14 mouse cellular contexts compared by ENCODE assay signal in genomic region chr4:83189736-83190135, GRCm38 (mm10).
"Had no signal": no experiment of that assay in that cellular context is flagged by ENCODE, and none has a peak within 500 bp of the region (broad histone marks: within the 10 kb centered on the region; RNA-seq: fewer than 3 reads in every experiment).

No protein-coding gene starts in this region.

- ATAC-seq: lung, postnatal 0 days; midbrain, embryonic 13.5 days; midbrain, embryonic 15.5 days had no signal

- DNase-seq: lung, adult 2 months; lung, postnatal 14 days; lung, postnatal 36 days; retina, postnatal 1 day; right cerebral cortex, adult 18-20 months; right cerebral cortex, postnatal 25 days; right cerebral cortex, postnatal 4 days; spleen, adult 18-20 months; thymus, adult 18-20 months; thymus, postnatal 14 days; thymus, postnatal 36 days had no signal
